Mouse (Mus musculus): ENCODE data around the gene Ankrd13c.

The Ankrd13c gene

GRCm38 (mm10) chr3:157946843-157947358 lies at the start of gene Ankrd13c:
Gene Ankrd13c (plus strand): TSS chr3:157947239.
- CTCF ChIA-PET = interaction anchor here (0.6 kb wide), 1 partner anchor 61 kb away, joined by 3 read pairs; no protein-coding TSS in a partner anchor

GRCm38 (mm10) chr3:157897645-157898044 lies 49.4 kb upstream of the Ankrd13c start:
- CTCF ChIA-PET = no interaction called here

- CTCF ChIA-PET = no interaction called here
Observed at GRCm38 (mm10) chr3:157899986-157900385, 47.1 kb upstream of the Ankrd13c start.

GRCm38 (mm10) chr3:157901721-157902120 lies 45.3 kb upstream of the Ankrd13c start:
- CTCF ChIA-PET = no interaction called here

- CTCF ChIA-PET = no interaction called here
Observed at GRCm38 (mm10) chr3:157908166-157908565, 38.9 kb upstream of the Ankrd13c start.

GRCm38 (mm10) chr3:157910262-157910661 lies 36.8 kb upstream of the Ankrd13c start:
- CTCF ChIA-PET = no interaction called here

- CTCF ChIA-PET = no interaction called here
Observed at GRCm38 (mm10) chr3:157912155-157912554, 34.9 kb upstream of the Ankrd13c start.

GRCm38 (mm10) chr3:157916336-157916735 lies 30.7 kb upstream of the Ankrd13c start:
- CTCF ChIA-PET = no interaction called here

GRCm38 (mm10) chr3:157921376-157921775 lies 25.7 kb upstream of the Ankrd13c start:
- CTCF ChIA-PET = no interaction called here

GRCm38 (mm10) chr3:157923268-157923835 lies 23.7 kb upstream of the Ankrd13c start:
- CTCF ChIA-PET = no interaction called here

GRCm38 (mm10) chr3:157924692-157925328 lies 22.2 kb upstream of the Ankrd13c start, which contains the start of gene Cth:
Gene Cth (minus strand): TSS chr3:157925077.
- CTCF ChIA-PET = no interaction called here

GRCm38 (mm10) chr3:157925706-157926510 lies 21.1 kb upstream of the Ankrd13c start:
- CTCF ChIA-PET = no interaction called here

GRCm38 (mm10) chr3:157926761-157927160 lies 20.3 kb upstream of the Ankrd13c start:
- CTCF ChIA-PET = no interaction called here

- CTCF ChIA-PET = no interaction called here
Observed at GRCm38 (mm10) chr3:157928731-157929130, 18.3 kb upstream of the Ankrd13c start.

- CTCF ChIA-PET = no interaction called here
Observed at GRCm38 (mm10) chr3:157929417-157929816, 17.6 kb upstream of the Ankrd13c start.

GRCm38 (mm10) chr3:157931592-157931991 lies 15.4 kb upstream of the Ankrd13c start:
- CTCF ChIA-PET = no interaction called here

- CTCF ChIA-PET = no interaction called here
Observed at GRCm38 (mm10) chr3:157932074-157932473, 15.0 kb upstream of the Ankrd13c start.

- CTCF ChIA-PET = interaction anchor here (0.5 to 0.8 kb wide), 2 partner anchors 46 to 153 kb away, joined by 3 to 11 read pairs; no protein-coding TSS in a partner anchor
Observed at GRCm38 (mm10) chr3:157933223-157933622, 13.8 kb upstream of the Ankrd13c start.

- CTCF ChIA-PET = no interaction called here
Observed at GRCm38 (mm10) chr3:157934301-157934823, 12.7 kb upstream of the Ankrd13c start.

GRCm38 (mm10) chr3:157938585-157938984 lies 8.5 kb upstream of the Ankrd13c start:
- CTCF ChIA-PET = no interaction called here

GRCm38 (mm10) chr3:157947383-157948280 lies 593 bp downstream of the Ankrd13c start:
- CTCF ChIA-PET = interaction anchor here (0.6 kb wide), 1 partner anchor 61 kb away, joined by 3 read pairs; no protein-coding TSS in a partner anchor
